Mouse (Mus musculus) CD4-positive, CD25-positive, alpha-beta regulatory T cell, adult 4 months (primary cell): ENCODE measurements at regions not wholly inside any gene's neighbourhood (a gene's known extent, or its start where the extent isn't known, plus 50 kb on each side); places are given as distances from the start of the nearest gene placed in this dataset.
"Not testable (repeated sequence)": the region's sequence is repeated elsewhere in the genome, so short reads cannot be mapped to it uniquely, and the experiment has no call there.

Experiments used
- ATAC-seq: one replicate; pipeline ENCODE4 v1.8.0; 2017

DNA sequence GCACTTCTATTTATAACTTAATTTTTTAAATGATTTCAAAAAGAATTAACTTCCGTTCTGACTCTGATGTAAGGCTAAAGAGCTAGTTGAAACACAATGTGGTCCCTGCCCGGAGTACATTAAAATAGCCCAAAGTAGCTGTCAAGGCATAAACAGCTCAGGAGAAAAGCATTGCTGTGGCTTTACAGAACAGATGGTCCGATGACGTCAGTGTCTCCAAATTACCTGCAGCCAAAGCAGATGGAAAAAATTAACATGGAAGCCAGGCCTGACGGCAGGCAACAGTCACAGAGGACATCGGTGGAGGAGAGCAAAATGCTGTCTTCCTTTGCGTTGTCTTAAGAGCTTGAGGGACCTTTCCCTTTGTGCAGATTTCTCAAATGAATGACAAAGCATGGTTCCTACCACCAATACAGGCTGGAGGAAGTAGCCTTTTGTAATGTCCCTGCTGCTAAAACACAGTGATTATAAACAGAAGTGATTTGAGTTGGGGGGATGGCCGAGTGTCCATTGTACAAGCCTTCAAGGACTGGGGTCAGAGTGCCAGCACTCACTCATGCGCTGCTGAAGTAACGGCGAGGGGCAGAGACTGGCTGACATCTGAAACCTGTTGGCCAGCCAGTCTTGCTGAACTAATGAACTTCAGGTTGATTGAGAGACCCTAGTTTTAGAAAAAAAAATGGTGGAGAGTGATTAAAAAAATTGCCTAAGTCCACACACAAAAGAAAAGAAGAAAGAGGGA lies 101.8 kb upstream of the Plcl2 start:
- ATAC-seq: no peak

DNA sequence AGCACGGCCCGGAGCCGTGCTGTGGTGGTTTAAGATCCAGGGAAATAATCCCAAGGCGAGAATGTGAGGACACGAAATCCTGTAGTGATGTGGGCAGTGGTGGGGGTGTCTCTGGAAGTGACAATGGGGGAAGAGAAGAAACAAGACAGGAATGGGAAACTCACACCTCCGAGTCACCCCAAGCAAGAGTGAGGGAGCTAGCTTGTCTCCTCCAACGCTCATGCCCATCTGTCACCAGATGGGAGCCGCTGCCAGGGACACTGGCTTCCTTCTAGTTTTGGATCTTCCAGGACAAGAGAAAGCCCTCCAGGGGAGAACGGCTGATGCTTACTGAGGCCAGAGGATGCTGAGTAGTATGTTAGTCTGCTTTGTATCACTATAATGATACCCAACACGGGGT lies 100.6 kb upstream of the Plcl2 start:
- no peak for ATAC-seq

DNA sequence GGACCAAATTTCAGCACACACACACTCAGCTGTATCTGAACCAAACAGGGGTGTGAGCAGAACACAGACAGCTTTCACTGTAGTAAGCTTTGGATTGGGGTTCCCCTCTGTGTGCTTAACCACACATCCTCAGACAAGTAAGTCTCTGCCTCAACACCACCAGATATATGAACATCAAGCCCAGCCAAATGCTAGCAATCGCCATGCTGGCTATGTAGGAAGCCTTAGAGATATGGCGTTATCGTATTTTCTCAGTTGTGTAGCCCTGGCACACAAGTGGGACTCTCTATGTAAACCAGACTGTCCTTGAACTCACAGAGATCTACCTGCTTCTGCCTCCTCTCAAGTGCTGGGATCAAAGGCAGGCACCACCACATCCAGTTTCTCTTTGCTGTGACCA lies 99.9 kb upstream of the Plcl2 start:
- ATAC-seq: no peak

DNA sequence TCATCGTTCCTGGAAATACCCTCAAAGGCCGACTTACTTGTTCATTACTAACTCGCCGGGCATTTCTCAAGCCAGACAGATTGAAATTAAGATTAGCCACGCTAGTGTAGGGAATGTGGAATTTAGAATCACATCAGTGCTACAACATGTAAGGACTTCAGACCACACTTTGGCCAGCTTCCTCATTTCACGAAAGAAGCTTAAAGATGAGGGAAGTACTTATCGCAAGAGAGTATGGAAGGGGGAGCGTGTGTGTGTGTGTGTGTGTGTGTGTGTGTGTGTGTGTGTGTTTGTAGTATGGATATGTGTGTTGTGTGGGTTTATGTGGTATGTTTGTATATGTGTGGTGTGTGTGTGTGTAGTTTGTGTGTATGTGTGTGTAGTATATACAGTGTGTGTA lies 99.3 kb upstream of the Plcl2 start:
- ATAC-seq: no peak

- no peak for ATAC-seq
These were observed 98.9 kb upstream of the Plcl2 start for GRCm38 (mm10) chr17:50410296-50410695.

DNA sequence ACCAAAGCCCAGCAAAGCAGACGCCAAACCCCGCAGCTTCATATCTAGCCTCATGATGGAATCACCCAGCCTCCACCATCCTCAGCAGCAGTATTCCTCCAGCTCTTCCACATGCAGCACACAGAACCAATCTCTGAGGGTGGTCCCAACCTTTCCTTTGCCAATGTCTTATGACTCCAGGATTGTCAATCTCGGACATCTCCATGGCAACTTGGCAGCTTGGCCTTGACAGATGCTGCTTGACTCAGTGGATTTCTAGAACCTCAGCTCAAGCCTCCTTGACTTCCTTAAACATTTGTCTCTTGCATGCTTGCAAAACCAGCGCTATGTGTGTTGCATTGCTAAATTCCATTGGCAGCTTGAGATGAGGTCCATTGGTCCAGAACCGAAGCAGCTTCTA lies 96.8 kb upstream of the Plcl2 start:
- no peak for ATAC-seq

DNA sequence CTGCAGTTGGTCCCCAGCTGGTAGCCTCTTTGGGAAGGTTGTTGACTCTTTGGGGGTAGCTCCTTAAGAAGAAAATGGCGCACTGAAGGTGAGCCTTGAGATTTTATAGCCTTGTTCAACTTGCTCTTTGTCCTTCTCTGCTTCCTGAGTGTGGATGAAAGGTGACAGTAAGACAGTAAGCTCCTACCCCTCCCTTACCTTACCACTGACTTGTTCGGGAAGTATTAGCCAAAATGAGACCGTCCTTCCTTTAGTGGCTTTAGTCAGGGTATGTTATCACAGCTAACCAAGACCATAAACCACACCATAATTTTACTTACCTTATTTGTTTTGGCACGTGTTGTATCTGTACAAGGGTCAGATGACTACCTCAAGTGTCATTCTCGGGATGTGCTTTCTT lies 95.3 kb upstream of the Plcl2 start:
- ATAC-seq: no peak

DNA sequence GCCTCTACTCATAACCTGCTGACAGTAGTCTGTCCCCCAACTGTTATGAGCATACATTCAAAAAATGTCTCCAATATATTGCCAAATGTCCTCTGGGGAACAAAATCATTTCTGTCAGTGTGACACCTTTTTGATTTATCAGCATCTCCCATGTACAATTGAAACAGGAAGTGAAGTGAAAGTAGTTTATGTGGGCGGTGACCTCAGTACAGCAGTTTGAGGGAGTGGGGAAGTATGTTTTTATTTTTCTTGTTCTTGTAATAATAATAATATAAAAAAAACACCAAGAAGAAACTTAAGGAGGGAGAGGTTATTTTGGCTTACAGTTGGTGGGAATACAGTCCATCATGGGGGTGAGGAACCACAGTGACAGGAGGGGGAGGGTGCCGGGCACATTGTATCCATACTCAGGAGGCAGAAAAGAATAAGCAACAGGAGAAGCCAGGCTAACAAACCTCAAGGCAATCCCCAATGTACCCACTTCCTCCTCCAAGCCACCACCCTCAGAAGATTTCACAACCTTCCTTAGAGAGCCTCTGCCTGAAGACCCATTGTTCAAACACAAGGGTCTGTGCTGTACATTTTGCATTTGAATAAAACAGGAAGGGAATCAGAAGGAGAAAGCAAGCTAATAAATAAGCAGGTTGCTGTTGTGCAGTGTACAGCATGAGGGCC lies 93.7 kb upstream of the Plcl2 start:
- ATAC-seq: peak; percentile 75

DNA sequence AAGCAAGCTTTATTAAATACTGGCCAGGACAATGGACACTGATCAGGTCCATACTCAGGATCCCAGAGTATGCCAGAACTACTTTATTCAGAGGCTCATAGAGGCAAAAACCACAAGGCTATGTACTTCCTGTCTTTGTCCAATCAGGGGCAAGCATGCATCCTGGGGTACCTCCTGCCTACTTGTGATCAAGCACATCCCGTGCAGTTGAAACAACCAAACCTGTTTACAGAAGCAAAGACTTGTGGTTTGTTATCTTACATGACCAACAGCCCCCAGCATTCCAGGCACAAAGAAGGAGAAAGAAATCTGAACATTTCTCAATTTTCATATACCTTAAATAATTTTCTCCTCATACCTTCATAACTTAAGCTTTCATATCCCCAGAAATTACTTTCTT lies 93.1 kb upstream of the Plcl2 start:
- peak; percentile 73 for ATAC-seq

DNA sequence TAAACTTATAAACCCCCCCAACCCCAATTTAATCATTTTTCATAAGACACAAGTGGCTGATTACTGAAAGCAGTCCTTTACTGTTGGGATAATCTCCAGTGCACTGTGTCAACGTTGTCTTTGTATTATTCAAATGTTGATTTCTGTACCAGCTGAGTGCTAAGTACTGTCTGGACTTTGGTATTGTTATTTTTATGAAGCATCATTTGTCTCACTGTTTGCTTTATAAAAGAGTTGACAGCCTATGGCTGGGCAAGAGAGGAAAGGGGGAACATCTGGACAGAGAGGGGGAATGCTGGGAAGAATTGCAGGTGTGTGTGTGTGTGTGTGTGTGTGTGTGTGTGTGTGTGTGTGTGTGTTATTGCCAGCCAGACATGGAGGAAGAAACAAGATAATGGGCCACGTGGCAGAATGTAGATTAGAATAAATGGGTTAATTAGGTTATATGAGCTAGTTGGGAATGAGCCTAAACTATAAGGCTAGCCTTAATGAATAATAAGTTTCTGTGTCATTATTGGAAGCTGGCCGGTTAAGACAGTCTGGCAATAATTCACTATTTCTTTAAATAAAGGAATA lies 92.6 kb upstream of the Plcl2 start:
- ATAC-seq: no peak

GRCm38 (mm10) chr17:50418863-50419383 lies 90.3 kb upstream of the Plcl2 start:
- ATAC-seq: peak; percentile 21

- ATAC-seq: not testable (repeated sequence)
These were observed 89.7 kb upstream of the Plcl2 start for GRCm38 (mm10) chr17:50419551-50419950.

DNA sequence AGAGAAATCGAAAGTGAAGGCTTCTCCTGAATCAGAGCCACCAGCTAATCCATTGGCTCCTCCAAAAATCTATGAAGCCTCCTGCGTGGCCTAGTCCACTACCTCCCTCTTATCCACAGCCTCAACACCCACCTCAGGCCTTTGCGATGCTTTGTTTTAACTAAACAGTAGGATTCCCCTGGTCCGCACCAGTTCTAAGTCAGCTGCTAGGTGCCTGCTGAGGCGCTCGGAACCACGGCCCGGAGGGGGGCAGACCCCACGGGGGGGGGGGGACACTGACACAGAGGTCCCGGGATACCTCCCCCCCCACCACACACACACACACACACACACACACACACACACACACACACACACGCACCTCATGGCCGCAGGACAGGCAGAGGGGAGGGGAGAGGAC lies 89.2 kb upstream of the Plcl2 start:
- peak; percentile 46 for ATAC-seq

GRCm38 (mm10) chr17:50420690-50421089 lies 88.5 kb upstream of the Plcl2 start:
- no peak for ATAC-seq

GRCm38 (mm10) chr17:50421476-50421875 lies 87.7 kb upstream of the Plcl2 start:
- ATAC-seq: no peak

DNA sequence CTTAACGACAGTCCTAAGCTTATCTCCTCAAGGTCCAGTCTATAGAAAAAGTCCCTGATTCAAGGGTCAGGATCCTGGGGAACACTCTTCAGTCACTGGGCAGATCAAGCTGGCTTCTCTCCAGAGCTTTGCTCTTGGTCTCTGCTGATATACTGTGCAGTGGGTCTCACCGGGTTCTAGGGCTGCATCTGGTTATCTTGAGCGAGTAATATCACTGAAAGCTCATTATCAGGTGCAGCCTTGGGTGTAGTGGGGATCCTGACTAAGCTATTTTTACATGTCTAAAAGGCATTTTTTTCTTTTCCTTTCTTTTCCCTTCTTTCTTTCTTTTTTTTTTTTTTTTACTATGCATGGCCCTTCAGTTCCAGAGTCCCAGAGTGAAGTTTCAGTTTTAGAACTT lies 84.1 kb upstream of the Plcl2 start:
- no peak for ATAC-seq

DNA sequence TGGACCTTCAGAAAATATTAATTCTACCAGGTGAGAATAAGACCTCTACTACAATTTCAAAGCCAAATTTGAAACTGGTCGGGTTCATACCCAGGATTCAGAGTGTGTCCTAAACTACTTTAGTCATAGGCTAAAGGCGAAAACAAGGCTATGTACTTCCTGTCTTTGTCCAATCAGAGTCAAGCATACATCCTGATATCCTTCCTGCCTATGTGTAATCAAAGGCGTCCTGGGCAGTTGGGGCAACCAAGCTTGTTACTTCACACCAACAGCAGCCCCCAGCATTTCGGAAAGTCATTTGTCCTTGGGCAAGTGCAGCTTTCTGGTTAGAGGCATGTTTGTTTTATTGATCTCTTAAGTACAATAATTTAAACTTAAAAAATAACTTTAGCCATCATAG lies 83.7 kb upstream of the Plcl2 start:
- no peak for ATAC-seq

GRCm38 (mm10) chr17:50426146-50426545 lies 83.1 kb upstream of the Plcl2 start:
- peak; percentile 37 for ATAC-seq

DNA sequence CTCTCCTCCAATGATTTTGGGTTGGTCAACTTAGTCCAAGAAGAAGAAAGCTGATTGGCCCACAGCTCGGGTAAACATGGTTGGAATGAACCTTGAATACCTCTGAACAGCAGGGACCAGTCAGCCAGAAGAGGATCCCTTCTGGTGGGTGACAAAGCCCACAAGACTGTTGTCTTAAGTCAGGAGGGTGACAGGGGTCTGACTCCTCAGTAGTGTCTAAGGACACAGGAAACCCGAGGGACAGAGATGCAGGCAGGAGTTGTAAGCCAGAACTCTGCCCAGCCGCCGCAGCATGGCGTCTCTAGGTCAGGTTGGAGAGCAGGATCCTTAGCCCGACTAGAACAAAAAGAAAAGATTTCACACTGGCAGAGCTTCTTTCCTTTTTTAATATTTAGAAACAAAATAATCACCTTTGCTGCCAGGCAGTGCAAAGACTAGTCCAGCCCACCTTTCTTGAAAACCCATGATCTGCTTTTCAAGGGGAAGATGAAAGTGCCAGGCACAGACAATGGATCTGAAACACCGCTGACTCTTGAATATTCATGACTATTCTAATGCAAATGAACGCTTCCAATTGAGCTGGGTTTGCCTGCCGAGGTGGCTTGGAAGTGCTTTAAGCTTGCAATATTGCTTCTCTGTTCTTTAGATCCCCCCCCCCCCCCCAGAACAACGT lies 81.7 kb upstream of the Plcl2 start:
- ATAC-seq: no peak

GRCm38 (mm10) chr17:50428004-50428560 lies 81.1 kb upstream of the Plcl2 start:
- ATAC-seq: no peak

GRCm38 (mm10) chr17:50432559-50432958 lies 76.6 kb upstream of the Plcl2 start:
- no peak for ATAC-seq

DNA sequence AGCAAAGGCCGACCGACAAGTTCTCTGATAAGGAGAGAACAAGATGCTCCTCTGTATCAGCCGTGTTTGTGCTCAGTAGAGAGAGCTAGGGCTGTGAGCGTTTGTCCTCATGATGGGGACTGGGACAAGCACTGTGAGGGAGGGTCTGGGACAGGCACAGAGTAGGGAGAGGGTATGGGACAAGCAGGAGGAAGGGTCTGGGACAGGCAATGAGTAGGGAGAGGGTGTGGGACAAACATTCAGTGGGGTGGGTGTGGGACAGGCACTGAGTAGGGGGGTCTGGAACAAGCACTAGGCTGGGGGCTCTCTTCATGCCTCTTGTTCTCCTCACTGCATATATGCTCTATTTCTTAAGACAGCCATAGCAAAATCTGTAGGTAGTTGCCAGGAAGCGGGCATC lies 70.2 kb upstream of the Plcl2 start:
- no peak for ATAC-seq

- ATAC-seq: no peak
These were observed 69.8 kb upstream of the Plcl2 start for GRCm38 (mm10) chr17:50439365-50439764.
